Mouse (Mus musculus): ENCODE data around the gene Bicra.

GRCm38 (mm10) chr7:16001691-16002090 lies 46.0 kb downstream of the Bicra start:
- TF ChIP-seq POLR2A (IDR thresholded peaks at IDR 0.05; ENCODE audit: borderline replicate concordance, extremely low read depth, low read depth, low read length): no peak
- TF ChIP-seq CTCF (IDR thresholded peaks at IDR 0.05; ENCODE audit: insufficient read depth, low read length): no peak

All from lung, adult 2 months (tissue).